Mouse (Mus musculus): ENCODE results near the gene Lap3. TPM values are rescaled to one million over a fixed set of nuclear protein-coding genes. Genes with fewer than 3 reads are reported as not detected.

The Lap3 gene
- total RNA-seq (2022), result 10 to 100 TPM; 51.1 to 69.2 (median 58.0) TPM

- peak; percentile 99 to 100 for DNase-seq (ENCODE audit: low spot score in 2 of 2)
Observed at GRCm38 (mm10) chr5:45493191-45494092, at the start of gene Lap3. Gene Lap3, plus strand, starts transcription at chr5:45493374.

DNA sequence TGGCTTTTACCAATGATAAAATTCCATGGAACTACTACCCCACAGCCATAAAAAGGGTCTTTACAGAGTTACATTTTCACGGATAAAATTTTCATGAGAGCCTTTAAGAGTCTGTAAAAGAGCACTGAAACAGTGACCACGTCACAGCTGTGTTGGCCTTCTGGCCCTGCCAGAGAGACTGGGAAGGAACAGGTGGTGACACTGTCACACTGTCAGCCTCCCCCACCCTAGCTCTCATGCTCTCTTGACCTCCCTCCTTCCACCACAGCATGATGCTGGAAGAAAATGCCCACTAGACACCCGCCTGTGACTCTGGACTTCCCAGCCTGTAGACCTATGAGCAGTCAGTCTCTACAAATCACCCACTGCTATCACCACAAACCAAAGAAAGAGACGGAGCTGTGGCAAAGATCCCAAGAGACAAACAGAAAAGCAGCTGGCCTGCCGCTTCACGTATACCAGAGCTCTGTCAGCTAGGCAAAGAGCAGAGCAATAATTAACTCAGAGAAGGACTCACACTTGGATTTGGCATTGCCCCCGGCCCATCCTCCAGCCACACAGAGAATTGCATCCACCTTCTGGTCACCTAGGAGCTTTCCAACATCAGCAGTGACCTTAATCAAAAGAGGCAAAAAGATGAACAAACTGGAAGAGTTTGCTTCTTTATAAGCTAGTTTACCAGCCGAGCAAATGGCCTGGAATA is 48.9 kb upstream of the Lap3 start:
- no peak for DNase-seq (ENCODE audit: low spot score in 2 of 2)

GRCm38 (mm10) chr5:45448676-45449075 is 44.5 kb upstream of the Lap3 start:
- no peak for DNase-seq (ENCODE audit: low spot score in 2 of 2)

GRCm38 (mm10) chr5:45449206-45449605 is 44.0 kb upstream of the Lap3 start:
- no peak for DNase-seq (ENCODE audit: low spot score in 2 of 2)

- peak; percentile 94 to 96 for DNase-seq (ENCODE audit: low spot score in 2 of 2)
Observed at GRCm38 (mm10) chr5:45449831-45450716, 43.1 kb upstream of the Lap3 start, which contains the start of gene Qdpr. Gene Qdpr, minus strand, starts transcription at chr5:45450236.

- DNase-seq (ENCODE audit: low spot score in 2 of 2), result no peak
Observed at GRCm38 (mm10) chr5:45453451-45453850, 39.7 kb upstream of the Lap3 start, which contains the start of gene Clrn2. Gene Clrn2, plus strand, starts transcription at chr5:45453751.

DNA sequence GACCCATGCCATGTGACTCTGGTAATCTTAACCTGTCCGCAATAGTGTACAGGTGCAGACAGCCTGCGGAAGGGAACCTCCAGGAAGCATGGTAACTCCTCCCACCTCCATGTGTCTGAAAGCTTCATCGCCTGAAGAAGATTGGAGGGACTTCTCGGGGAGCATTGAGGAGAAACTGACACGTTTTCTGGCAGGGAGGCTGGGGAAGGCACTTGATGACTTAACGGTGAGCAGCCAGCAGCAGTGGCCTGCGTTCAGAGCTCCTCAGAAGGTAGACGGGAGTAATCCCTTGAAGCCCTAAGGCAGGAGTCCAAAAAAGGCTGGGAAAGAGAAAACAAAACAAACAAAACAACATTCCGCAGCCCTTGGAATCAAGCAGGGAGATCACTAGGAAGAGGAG is 38.7 kb upstream of the Lap3 start:
- DNase-seq (ENCODE audit: low spot score in 2 of 2), result no peak

DNA sequence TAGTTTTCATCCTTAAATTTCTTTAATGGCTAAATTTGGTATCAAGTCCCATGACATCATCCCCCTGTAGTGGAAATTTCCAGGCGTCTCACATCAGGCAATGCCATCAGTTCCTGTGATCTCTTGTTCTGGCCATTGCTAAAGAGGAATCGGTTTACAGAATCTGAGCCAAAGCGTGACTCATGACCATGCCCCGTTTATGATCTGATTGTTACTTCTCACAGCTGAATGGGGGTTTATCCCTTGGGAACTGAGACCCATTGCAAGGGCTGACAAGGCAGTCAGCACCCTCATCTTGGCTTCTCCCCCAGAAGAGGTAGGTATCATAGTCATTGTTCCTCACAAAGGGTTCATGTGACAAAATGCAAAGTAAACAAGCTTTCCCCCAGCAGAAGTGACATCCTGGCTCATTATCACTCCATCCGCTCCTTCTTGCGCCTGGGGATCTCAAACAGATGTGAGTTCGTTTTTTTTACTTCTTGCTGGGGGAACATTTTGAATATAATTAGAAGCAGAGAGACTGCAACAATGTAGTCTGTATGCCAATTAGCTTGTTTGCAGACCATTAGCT is 20.2 kb upstream of the Lap3 start:
- DNase-seq (ENCODE audit: low spot score in 2 of 2), result no peak

GRCm38 (mm10) chr5:45473521-45473920 is 19.7 kb upstream of the Lap3 start:
- no peak for DNase-seq (ENCODE audit: low spot score in 2 of 2)

GRCm38 (mm10) chr5:45474215-45474614 is 19.0 kb upstream of the Lap3 start:
- DNase-seq (ENCODE audit: low spot score in 2 of 2), result no peak

GRCm38 (mm10) chr5:45474758-45475157 is 18.4 kb upstream of the Lap3 start:
- DNase-seq (ENCODE audit: low spot score in 2 of 2), result no peak

DNA sequence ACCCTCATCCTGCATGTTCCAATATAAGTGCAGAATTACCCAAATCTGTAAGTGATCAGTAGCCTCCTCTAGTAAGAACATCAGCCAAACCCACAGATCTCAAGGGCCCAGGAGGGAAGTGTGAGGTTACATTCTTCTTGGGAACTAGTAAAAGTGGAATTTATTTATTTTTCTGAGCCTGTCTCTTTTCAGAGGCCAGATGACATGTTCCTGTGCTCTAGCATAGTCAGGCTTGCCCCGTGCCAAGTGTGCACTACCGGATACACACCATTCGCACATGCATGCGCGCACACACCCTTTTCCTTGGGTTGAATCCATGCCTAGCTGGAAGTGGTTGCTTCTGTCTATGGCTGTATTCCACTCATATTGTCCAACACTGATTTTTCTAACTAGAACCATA is 17.4 kb upstream of the Lap3 start:
- DNase-seq (ENCODE audit: low spot score in 2 of 2), result no peak

DNA sequence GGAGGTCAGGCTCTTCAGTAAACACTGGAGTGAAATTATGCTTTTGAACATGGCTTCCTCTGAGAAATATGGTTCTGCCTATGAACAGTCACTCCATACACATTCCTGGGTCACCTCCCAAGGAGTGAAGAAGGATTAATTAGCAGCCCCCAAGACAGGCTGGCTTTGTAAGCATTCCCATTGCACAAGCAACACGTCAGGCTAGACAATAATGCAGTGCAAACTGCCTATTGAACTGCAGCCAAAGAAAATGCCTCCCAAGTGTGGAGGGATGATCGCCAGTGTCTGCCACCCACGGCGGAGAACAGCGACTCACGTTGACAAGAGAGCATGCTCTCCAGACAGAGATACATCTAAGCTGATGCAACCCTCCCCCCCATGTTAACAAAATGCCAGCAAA is 16.9 kb upstream of the Lap3 start:
- no peak for DNase-seq (ENCODE audit: low spot score in 2 of 2)

DNA sequence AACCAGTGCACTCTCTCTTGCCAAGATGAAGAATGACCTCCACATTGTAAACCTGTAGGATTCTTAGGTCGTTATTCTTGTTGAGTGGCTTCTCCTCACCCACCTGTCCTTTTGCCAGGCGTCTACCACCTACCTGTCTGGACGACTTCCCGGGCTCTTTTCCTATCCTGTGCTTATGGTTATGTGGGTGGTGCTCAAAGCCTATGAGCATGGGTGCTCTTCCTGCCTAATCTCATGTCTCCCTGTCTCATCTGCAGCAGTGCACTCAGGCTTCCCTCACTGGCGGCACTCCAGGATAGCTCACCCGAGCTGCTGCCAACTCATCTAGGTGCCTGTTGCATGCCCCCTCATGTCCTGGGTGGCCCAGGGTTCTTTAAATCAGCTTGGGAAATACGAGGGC is 15.6 kb upstream of the Lap3 start:
- DNase-seq (ENCODE audit: low spot score in 2 of 2), result no peak

GRCm38 (mm10) chr5:45480066-45480465 is 13.1 kb upstream of the Lap3 start:
- DNase-seq (ENCODE audit: low spot score in 2 of 2), result no peak

DNA sequence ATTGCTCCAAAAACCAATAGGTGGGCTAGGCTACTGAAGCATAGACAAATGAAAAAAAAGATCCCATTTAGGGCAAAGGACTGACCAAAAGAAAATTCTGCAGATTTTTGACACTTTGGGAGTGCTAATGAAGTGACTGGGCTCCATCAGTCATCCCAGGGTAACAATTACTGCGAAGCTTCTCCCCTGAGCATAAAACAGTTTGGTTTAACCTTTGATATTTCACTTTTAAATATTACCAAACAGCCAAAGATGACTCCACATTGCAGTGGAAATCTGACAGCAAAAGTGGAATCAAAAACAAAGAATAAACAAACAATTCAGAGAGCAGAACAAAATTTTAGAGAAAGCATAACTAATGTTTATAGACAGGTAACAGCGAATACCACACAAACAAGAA is 12.0 kb upstream of the Lap3 start:
- DNase-seq (ENCODE audit: low spot score in 2 of 2), result no peak

GRCm38 (mm10) chr5:45482607-45483006 is 10.6 kb upstream of the Lap3 start:
- no peak for DNase-seq (ENCODE audit: low spot score in 2 of 2)

GRCm38 (mm10) chr5:45483654-45484053 is 9.5 kb upstream of the Lap3 start:
- DNase-seq (ENCODE audit: low spot score in 2 of 2), result no peak

DNA sequence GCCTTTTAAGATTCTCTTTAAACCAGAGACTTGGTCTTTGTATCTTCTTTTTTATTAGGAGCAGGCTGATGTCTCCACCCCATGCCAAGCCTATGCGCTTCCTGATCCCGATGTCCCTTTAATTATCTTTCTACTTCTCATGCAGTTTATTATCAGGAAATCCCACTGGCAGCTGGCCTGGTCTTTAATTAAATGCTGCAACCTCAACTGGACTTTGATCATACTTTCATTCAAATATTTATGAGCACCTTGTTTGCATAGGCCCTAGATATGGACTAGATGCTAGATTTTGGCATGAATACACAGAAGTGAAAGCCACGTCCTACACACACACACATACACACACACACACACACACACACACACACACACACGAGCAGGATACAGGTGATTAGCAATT is 1.4 kb upstream of the Lap3 start:
- no peak for DNase-seq (ENCODE audit: low spot score in 2 of 2)

- DNase-seq (ENCODE audit: low spot score in 2 of 2), result no peak
Observed at GRCm38 (mm10) chr5:45494093-45494755, 1.1 kb downstream of the Lap3 start.
